Mouse (Mus musculus): ENCODE data around the gene Znrf3.
"Not testable (repeated sequence)": the region's sequence is repeated elsewhere in the genome, so short reads cannot be mapped to it uniquely, and the experiment has no call there.

Znrf3 gene

GRCm38 (mm10) chr11:5444599-5445451 lies at the start of gene Znrf3:
Znrf3 (minus strand) TSS chr11:5444847.
- DNase-seq (ENCODE audit: low spot score) = peak; percentile 81

- no peak for DNase-seq (ENCODE audit: low spot score)
Observed at GRCm38 (mm10) chr11:5493869-5494268, 49.2 kb upstream of the Znrf3 start.

GRCm38 (mm10) chr11:5491912-5492311 lies 47.3 kb upstream of the Znrf3 start:
- DNase-seq (ENCODE audit: low spot score) = no peak

GRCm38 (mm10) chr11:5490989-5491656 lies 46.5 kb upstream of the Znrf3 start:
- no peak for DNase-seq (ENCODE audit: low spot score)

GRCm38 (mm10) chr11:5489433-5489832 lies 44.8 kb upstream of the Znrf3 start:
- DNase-seq (ENCODE audit: low spot score) = not testable (repeated sequence)

- DNase-seq (ENCODE audit: low spot score) = peak; percentile 97
Observed at GRCm38 (mm10) chr11:5485193-5486011, 40.8 kb upstream of the Znrf3 start.

- no peak for DNase-seq (ENCODE audit: low spot score)
Observed at GRCm38 (mm10) chr11:5482581-5482980, 37.9 kb upstream of the Znrf3 start.

- no peak for DNase-seq (ENCODE audit: low spot score)
Observed at GRCm38 (mm10) chr11:5478831-5479230, 34.2 kb upstream of the Znrf3 start.

- no peak for DNase-seq (ENCODE audit: low spot score)
Observed at GRCm38 (mm10) chr11:5478193-5478592, 33.5 kb upstream of the Znrf3 start.

GRCm38 (mm10) chr11:5476806-5477205 lies 32.2 kb upstream of the Znrf3 start:
- DNase-seq (ENCODE audit: low spot score) = no peak

GRCm38 (mm10) chr11:5475556-5476118 lies 31.0 kb upstream of the Znrf3 start:
- DNase-seq (ENCODE audit: low spot score) = peak; percentile 54

GRCm38 (mm10) chr11:5474130-5474529 lies 29.5 kb upstream of the Znrf3 start:
- DNase-seq (ENCODE audit: low spot score) = peak; percentile 86

- no peak for DNase-seq (ENCODE audit: low spot score)
Observed at GRCm38 (mm10) chr11:5470055-5470454, 25.4 kb upstream of the Znrf3 start.

- DNase-seq (ENCODE audit: low spot score) = no peak
Observed at GRCm38 (mm10) chr11:5469084-5469483, 24.4 kb upstream of the Znrf3 start.

- DNase-seq (ENCODE audit: low spot score) = no peak
Observed at GRCm38 (mm10) chr11:5468471-5468870, 23.8 kb upstream of the Znrf3 start.

- DNase-seq (ENCODE audit: low spot score) = no peak
Observed at GRCm38 (mm10) chr11:5451923-5452322, 7.3 kb upstream of the Znrf3 start.

GRCm38 (mm10) chr11:5451341-5451740 lies 6.7 kb upstream of the Znrf3 start:
- DNase-seq (ENCODE audit: low spot score) = no peak

- no peak for DNase-seq (ENCODE audit: low spot score)
Observed at GRCm38 (mm10) chr11:5450701-5451100, 6.1 kb upstream of the Znrf3 start.

- DNase-seq (ENCODE audit: low spot score) = no peak
Observed at GRCm38 (mm10) chr11:5445452-5445953, 856 bp upstream of the Znrf3 start.

- DNase-seq (ENCODE audit: low spot score) = peak; percentile 14
Observed at GRCm38 (mm10) chr11:5444234-5444598, 431 bp downstream of the Znrf3 start.

GRCm38 (mm10) chr11:5443511-5444233 lies 975 bp downstream of the Znrf3 start:
- no peak for DNase-seq (ENCODE audit: low spot score)

Measured in MN1 (cell line).